Mouse (Mus musculus) limb, embryonic 15.5 days (tissue): ENCODE measurements around the gene Cd44. TPM values are rescaled to one million over a fixed set of nuclear protein-coding genes. Genes with fewer than 3 reads are reported as not detected.

Experiments
- ATAC-seq: fragments of 200-750 bp; cut with Nextera tagmentation; 2 replicates; pipeline ENCODE4 v1.8.0; 2017; ENCODE audit warnings: low read depth, moderate TSS enrichment; ENCODE audit not compliant: insufficient number of reproducible peaks, low FRiP score, low TSS enrichment
- H3K27ac ChIP-seq: fragments of 300-500 bp; sonication (generic); 2 replicates; pipeline ENCODE4 v1.5.1; 2015; ENCODE audit warnings: moderate library complexity, mild to moderate bottlenecking, inconsistent platforms
- H3K27me3 ChIP-seq: fragments of 300-500 bp; sonication (generic); 2 replicates; pipeline ENCODE4 v1.6.1; 2015; ENCODE audit warnings: inconsistent platforms
- H3K36me3 ChIP-seq: fragments of 300-500 bp; sonication (generic); 2 replicates; pipeline ENCODE4 v1.6.1; 2015; ENCODE audit warnings: inconsistent platforms
- H3K4me1 ChIP-seq: fragments of 300-500 bp; sonication (generic); 2 replicates; pipeline ENCODE4 v1.6.1; 2015; ENCODE audit warnings: inconsistent platforms
- H3K4me2 ChIP-seq: fragments of 300-500 bp; sonication (generic); 2 replicates; pipeline ENCODE4 v1.6.1; 2015; ENCODE audit warnings: mild to moderate bottlenecking, inconsistent platforms
- H3K4me3 ChIP-seq: fragments of 300-500 bp; sonication (generic); 2 replicates; pipeline ENCODE4 v1.5.1; 2015; ENCODE audit warnings: mild to moderate bottlenecking, inconsistent platforms
- H3K9ac ChIP-seq: fragments of 300-500 bp; sonication (generic); 2 replicates; pipeline ENCODE4 v1.6.1; 2015; ENCODE audit warnings: inconsistent platforms
- H3K9me3 ChIP-seq: fragments of 300-500 bp; sonication (generic); 2 replicates; pipeline ENCODE4 v1.6.1; 2016; ENCODE audit warnings: inconsistent platforms
- WGBS: fragments of 180-500 bp; shearing (Covaris S2); methylation state at CpG from one replicate; pipeline ENCODE4 v1.1.7; 2015; 5-methylcytosine and 5-hydroxymethylcytosine counted together
- polyA plus RNA-seq: library from polyadenylated mRNA; unstranded; fragments of >200 nt; fragmentation: Nextera tagmentation; extraction: Ambion mirVana; gene quantifications from 2 replicates; pipeline ENCODE4 v1.2.1, GENCODE M21; 2015

The Cd44 gene
- polyA plus RNA-seq, 1 experiment from 2014 or later, result 50.2 TPM

DNA sequence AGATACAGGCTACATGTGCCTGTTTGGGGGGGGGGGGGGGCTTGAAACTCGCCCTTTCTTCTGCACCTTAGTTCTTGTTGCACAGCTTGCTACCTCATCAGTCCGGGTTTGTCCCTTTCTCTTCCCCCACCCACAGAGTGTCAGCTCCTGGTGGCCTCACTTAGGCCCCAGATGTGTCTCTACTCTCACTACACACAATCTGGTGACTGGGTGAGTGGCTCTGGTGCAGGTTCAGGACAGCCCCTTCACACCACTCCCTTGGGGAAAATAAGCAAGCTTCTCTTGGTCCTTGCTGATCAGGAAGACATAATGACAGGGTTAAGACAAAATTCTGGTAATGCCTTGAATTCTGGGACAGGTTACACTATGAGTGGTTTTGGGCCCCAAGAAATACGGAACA lies 11.0 kb upstream of the Cd44 start:
- no peak overlapping the region for H3K4me2 ChIP-seq
- H3K4me3 ChIP-seq, result no peak overlapping the region
- no peak for ATAC-seq
- H3K9me3 ChIP-seq, result no peaks in the 10 kb centered on the region
- H3K9ac ChIP-seq, result no peak overlapping the region
- no peaks in the 10 kb centered on the region for H3K36me3 ChIP-seq
- 75% methylated on average over 3 of the region's 3 CpGs for WGBS
- no peak overlapping the region for H3K27ac ChIP-seq
- H3K4me1 ChIP-seq, result peaks cover 8% of the 10 kb centered on the region
- no peaks in the 10 kb centered on the region for H3K27me3 ChIP-seq

DNA sequence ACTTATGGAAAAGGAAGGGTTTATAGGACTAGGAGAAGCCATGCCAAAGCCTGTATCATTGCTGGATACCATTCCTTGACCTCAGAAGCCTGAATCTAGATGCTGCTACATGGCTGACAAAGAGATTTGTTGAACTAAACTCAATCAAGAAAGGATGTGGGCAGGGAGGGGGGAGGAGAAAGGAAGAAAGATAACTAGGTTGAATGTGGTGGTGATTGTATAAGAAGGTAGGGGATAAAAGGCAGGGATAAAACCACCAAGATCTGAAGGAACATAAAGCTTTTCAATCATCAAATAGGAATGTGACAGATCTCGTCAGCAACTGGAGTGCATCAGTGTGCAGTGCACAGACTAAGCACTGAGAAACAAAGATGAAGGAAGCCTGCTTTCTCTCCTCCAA lies 7.9 kb upstream of the Cd44 start:
- no peaks in the 10 kb centered on the region for H3K36me3 ChIP-seq
- no peaks in the 10 kb centered on the region; the same call in 1 of the 2 replicates for H3K4me1 ChIP-seq
- H3K4me3 ChIP-seq, result no peak overlapping the region
- H3K27ac ChIP-seq, result no peak overlapping the region
- H3K9ac ChIP-seq, result no peak overlapping the region
- WGBS, result 76% methylated on average over 1 of the region's 1 CpGs
- no peak for ATAC-seq
- H3K9me3 ChIP-seq, result no peaks in the 10 kb centered on the region
- no peak overlapping the region for H3K4me2 ChIP-seq
- H3K27me3 ChIP-seq, result no peaks in the 10 kb centered on the region

DNA sequence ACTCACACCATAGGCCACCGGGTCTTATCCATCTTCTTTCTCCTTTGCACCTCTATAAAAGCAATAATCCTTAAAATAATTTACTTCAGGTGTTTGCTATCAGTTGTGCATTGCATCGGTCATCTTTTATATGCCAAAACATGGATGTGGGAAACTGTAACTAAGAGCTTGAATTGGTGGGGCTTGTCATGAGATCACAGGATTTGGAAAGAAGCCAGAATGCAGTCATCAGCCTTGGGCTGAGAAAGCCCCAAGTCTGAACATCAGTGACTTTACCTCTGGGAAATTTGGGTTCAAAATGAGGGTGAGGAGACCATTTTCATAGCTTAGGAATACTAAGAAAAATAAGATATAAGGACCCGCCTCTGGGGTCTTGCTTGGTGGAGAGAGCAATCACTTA lies 4.1 kb upstream of the Cd44 start:
- Histone ChIP-seq H3K4me2 (no peak overlapping the region), H3K27me3 (no peaks in the 10 kb centered on the region; the same call in 1 of the 2 replicates), H3K4me1 (peaks cover 6% of the 10 kb centered on the region; the same call in 1 of the 2 replicates), H3K9ac (no peak overlapping the region), H3K36me3 (no peaks in the 10 kb centered on the region), H3K9me3 (no peaks in the 10 kb centered on the region), H3K27ac (no peak overlapping the region), H3K4me3 (no peak overlapping the region)
- no peak for ATAC-seq
- 62% methylated on average over 3 of the region's 3 CpGs for WGBS

DNA sequence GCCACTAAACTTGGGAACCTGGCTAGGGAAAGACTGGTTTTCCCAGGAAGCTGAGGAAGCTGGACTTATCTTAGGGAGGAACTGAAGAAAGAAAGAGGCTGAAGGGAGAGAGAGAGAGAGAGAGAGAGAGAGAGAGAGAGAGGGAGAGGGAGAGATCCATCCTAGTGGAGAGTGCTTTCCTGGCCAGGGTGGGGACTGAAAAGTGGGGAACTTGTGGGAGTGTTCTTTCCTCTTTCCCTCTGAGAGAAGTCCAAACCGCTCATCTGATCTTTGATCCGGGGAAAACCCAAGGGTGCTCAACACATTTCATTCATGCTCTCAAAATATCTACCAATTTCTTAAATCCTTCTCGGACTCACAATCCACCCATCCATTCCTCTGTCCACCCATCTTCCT lies 361 bp upstream of the Cd44 start:
- peak overlapping the region; percentile 81 for H3K4me2 ChIP-seq
- no peak overlapping the region for H3K9ac ChIP-seq
- H3K9me3 ChIP-seq, result no peaks in the 10 kb centered on the region
- peaks cover 20% of the 10 kb centered on the region for H3K4me1 ChIP-seq
- H3K36me3 ChIP-seq, result no peaks in the 10 kb centered on the region
- ATAC-seq, result no peak
- H3K4me3 ChIP-seq, result peak overlapping the region; percentile 52
- peak overlapping the region; percentile 78 for H3K27ac ChIP-seq
- WGBS, result 19% methylated on average over 3 of the region's 3 CpGs
- no peaks in the 10 kb centered on the region; the same call in 1 of the 2 replicates for H3K27me3 ChIP-seq

DNA sequence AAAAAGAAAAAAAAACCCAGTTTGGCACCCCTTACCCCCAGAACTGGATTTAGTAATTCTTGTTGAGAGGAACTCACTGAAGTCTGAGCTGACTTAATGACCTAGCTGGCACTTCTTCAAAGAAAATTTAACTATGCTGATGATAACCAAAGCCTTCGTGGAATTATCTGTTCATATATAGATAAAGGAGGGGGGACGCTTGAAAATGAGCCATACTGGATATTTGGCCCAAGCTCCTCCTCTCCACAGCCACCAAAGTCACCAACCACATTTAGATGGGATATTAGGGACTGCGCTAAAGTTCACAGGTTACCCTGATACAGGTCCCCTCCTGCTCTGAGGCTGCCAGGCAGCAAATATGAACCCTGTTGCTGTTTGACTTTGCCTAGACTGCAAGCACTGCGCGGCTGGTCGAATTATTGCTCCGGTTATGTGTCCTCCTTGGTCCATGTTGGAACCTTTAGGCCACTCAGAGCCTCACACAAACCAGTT lies 1.2 kb downstream of the Cd44 start:
- Histone ChIP-seq H3K9me3 (no peaks in the 10 kb centered on the region), H3K4me3 (peak overlapping the region; percentile 52), H3K4me1 (peaks cover 20% of the 10 kb centered on the region), H3K27me3 (no peaks in the 10 kb centered on the region; the same call in 1 of the 2 replicates), H3K9ac (peak overlapping the region; percentile 48; the same call in 1 of the 2 replicates), H3K36me3 (no peaks in the 10 kb centered on the region), H3K4me2 (peak overlapping the region; percentile 81), H3K27ac (peak overlapping the region; percentile 78)
- 55% methylated on average over 7 of the region's 7 CpGs for WGBS
- no peak for ATAC-seq

DNA sequence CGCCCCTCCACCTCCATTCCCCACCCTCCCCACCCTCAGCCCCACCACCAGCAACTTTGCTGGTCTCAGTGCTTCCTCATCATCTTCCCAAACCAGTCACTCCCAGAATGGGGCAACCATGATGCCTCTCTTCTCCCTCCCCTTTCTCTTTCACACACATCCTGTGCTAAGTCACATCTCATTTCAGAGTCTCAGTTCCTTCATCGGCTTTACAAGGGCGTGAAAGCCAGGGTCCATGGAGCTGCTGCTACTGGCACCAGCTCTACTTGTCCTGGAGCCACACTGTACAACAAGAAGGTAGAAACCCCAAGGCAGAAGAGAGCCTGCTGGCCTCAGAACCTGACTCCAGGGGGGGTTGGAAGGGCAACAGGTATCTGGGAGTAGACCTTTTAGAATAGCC lies 2.2 kb downstream of the Cd44 start:
- H3K4me2 ChIP-seq, result peak overlapping the region; percentile 81
- H3K27me3 ChIP-seq, result no peaks in the 10 kb centered on the region; the same call in 1 of the 2 replicates
- peaks cover 20% of the 10 kb centered on the region for H3K4me1 ChIP-seq
- peak overlapping the region; percentile 52 for H3K4me3 ChIP-seq
- no peak overlapping the region for H3K27ac ChIP-seq
- no peaks in the 10 kb centered on the region for H3K9me3 ChIP-seq
- no peak for ATAC-seq
- no peaks in the 10 kb centered on the region for H3K36me3 ChIP-seq
- WGBS, result 55% methylated on average over 3 of the region's 3 CpGs
- H3K9ac ChIP-seq, result no peak overlapping the region

DNA sequence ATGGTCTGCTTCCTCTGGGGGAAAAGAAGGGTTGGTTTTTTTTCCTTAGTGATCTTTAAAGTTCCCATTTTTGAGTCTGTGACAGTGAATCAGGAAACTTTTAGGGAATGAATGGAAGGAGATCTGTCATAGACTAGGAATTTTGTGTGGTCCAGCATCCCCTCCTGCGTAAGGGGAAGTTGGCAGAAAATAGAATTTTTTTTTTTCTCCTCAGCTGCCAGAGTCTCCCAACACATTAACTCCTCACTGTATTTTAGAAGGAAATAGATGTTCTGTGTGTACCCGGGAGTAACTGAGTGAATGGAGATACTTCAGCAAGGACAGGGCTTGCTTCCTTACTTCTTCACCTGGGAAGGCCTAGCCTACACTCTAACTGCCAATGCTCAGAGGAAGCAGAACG lies 2.9 kb downstream of the Cd44 start:
- Histone ChIP-seq H3K4me1 (peaks cover 20% of the 10 kb centered on the region), H3K9me3 (no peaks in the 10 kb centered on the region), H3K36me3 (no peaks in the 10 kb centered on the region), H3K27ac (no peak overlapping the region), H3K27me3 (no peaks in the 10 kb centered on the region; the same call in 1 of the 2 replicates), H3K9ac (no peak overlapping the region), H3K4me3 (peak overlapping the region; percentile 52), H3K4me2 (peak overlapping the region; percentile 81)
- 58% methylated on average over 3 of the region's 3 CpGs for WGBS
- ATAC-seq, result no peak

DNA sequence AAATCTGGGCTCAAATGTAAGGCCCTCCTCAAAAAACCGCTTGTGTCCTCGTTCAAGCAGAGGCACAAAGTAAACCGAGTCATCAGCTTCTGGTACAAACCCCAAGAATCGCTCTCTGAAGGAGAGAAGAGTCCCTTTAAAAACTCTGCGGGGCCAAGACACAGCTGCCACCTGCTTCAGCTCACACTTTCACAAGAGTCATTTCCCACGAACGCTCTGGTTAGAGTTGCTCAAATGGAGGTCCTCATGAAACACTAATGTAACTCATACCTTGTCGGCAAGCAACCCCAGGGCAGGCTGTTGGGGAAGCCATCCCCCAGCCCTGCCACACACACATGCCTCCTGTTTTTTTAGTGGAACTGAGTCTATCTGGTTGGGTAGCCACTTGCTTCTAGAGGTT lies 5.3 kb downstream of the Cd44 start:
- Histone ChIP-seq H3K4me1 (peaks cover 20% of the 10 kb centered on the region), H3K36me3 (no peaks in the 10 kb centered on the region), H3K9ac (no peak overlapping the region), H3K27ac (no peak overlapping the region), H3K4me2 (no peak overlapping the region), H3K9me3 (no peaks in the 10 kb centered on the region), H3K4me3 (no peak overlapping the region), H3K27me3 (no peaks in the 10 kb centered on the region)
- WGBS, result 75% methylated on average over 8 of the region's 8 CpGs
- no peak for ATAC-seq

DNA sequence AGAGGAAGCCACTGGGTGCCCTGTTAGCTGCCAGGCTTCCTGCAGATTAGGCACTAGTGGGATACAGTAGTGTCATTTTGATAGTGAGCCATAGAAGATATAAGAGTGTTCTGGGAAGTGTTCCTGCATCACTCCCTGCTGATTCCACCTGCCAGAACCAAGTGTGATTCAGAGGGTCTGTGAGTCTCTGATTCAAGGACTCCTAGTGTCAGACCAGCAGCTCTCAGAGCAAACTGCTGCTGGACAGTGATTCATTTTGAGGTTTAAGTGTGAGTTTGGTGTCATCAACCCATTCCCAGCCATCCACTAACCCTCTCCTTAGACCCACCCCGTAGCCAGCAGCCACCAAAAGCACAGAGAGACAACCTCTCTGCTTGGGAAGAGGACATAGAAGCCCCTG lies 6.3 kb downstream of the Cd44 start:
- H3K4me3 ChIP-seq, result no peak overlapping the region
- no peak overlapping the region for H3K9ac ChIP-seq
- no peak overlapping the region for H3K27ac ChIP-seq
- H3K4me1 ChIP-seq, result peaks cover 14% of the 10 kb centered on the region
- no peaks in the 10 kb centered on the region for H3K27me3 ChIP-seq
- H3K36me3 ChIP-seq, result no peaks in the 10 kb centered on the region
- H3K9me3 ChIP-seq, result no peaks in the 10 kb centered on the region
- no peak for ATAC-seq
- H3K4me2 ChIP-seq, result no peak overlapping the region
- WGBS, result 60% methylated on average over 1 of the region's 1 CpGs

DNA sequence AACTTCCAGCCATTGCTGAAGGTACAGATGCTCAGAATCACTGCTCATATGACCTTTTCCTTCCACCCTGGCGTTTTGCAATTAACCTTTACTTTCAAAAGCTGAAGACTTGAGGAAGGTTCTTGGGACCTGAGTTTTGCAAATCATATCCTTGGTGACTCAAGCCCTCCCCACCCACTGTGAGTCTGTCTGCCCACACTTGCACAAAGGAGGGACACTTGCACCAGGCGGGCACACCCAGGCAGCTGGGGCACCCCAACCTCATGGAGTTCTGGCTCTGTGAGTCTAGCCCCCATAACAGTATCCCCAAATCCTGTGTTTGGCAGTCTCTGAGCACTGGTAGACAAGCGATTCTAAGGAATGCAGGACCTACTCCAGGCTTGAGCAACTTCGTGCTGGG lies 6.7 kb downstream of the Cd44 start:
- H3K4me1 ChIP-seq, result peaks cover 13% of the 10 kb centered on the region
- no peaks in the 10 kb centered on the region for H3K27me3 ChIP-seq
- no peaks in the 10 kb centered on the region for H3K9me3 ChIP-seq
- no peak overlapping the region for H3K4me2 ChIP-seq
- no peak for ATAC-seq
- no peaks in the 10 kb centered on the region for H3K36me3 ChIP-seq
- H3K9ac ChIP-seq, result no peak overlapping the region
- H3K4me3 ChIP-seq, result no peak overlapping the region
- H3K27ac ChIP-seq, result no peak overlapping the region
- WGBS, result 79% methylated on average over 4 of the region's 4 CpGs

DNA sequence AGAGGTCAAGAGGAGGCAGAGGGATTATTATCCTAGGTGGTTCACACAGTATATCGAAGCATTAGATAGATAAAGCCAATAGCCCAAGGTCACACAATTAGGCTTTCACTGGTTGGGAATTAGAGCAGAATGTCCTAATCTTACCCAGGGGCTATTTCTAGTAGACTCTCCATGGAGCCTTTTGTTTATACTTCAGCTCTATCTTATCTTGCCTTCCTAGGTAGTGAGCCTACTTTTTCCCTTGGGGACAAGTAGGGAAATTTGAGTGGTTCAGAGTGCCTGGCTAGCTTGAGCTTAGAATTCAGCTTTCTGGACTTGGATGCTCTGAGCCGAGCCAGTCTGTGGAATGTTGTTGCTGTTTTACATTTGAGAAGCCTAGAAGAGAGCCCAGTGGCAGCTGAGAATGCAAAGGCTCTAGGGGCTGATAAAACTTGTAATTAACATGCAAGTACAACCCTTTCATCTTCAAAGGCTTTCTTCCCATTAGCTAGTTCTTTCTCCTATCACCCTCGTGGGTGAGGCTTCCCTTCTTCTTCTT lies 12.7 kb downstream of the Cd44 start:
- WGBS, result 24% methylated on average over 3 of the region's 3 CpGs
- Histone ChIP-seq H3K9me3 (no peaks in the 10 kb centered on the region), H3K9ac (no peak overlapping the region), H3K4me2 (no peak overlapping the region), H3K36me3 (no peaks in the 10 kb centered on the region), H3K4me1 (peaks cover 9% of the 10 kb centered on the region; the same call in 1 of the 2 replicates), H3K27me3 (no peaks in the 10 kb centered on the region), H3K27ac (no peak overlapping the region), H3K4me3 (no peak overlapping the region)
- ATAC-seq, result no peak

DNA sequence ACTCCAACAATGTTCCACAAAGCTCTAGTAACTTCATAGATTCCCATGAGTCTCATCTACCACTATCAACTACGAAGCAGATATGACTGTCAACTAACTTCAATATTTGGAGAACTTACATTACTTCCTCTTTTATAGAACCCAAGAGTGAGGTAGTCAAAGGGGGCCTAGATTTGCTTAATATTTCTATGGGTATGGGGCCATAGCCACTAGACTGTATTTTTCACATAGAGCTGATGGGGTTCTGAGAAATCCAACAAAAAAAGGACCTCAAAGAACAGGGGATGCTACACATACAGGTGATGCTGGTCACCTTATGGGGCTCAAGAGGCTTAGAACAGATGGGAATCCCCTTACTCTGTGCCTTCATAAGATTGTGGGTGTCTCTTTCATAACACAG lies 14.3 kb downstream of the Cd44 start:
- Histone ChIP-seq H3K4me2 (no peak overlapping the region), H3K4me3 (no peak overlapping the region), H3K9ac (no peak overlapping the region), H3K36me3 (no peaks in the 10 kb centered on the region), H3K4me1 (peaks cover 20% of the 10 kb centered on the region), H3K9me3 (no peaks in the 10 kb centered on the region), H3K27ac (no peak overlapping the region), H3K27me3 (no peaks in the 10 kb centered on the region)
- ATAC-seq, result no peak
- WGBS, result 83% methylated on average over 1 of the region's 1 CpGs
